Mouse (Mus musculus): ENCODE measurements around the gene Tspan5. TPM values are rescaled to one million over a fixed set of nuclear protein-coding genes. Genes with fewer than 3 reads are reported as not detected.
A peak's percentile ranks its signal among the peaks of the same experiment; 100 is the strongest.

Gene Tspan5
- 18.0 and 25.5 TPM in 2 replicates for total RNA-seq (2017)

GRCm38 (mm10) chr3:138741649-138742565 lies at the start of gene Tspan5:
Gene Tspan5 (plus strand): TSS chr3:138742195.
- ATAC-seq (replicated peaks; ENCODE audit: low read depth, poor library complexity, severe bottlenecking): peak; percentile 13; the same call in 1 of the 2 replicates

- no peak for ATAC-seq (replicated peaks; ENCODE audit: low read depth, poor library complexity, severe bottlenecking)
Observed at GRCm38 (mm10) chr3:138692302-138692701, 49.7 kb upstream of the Tspan5 start.

GRCm38 (mm10) chr3:138703399-138703798 lies 38.6 kb upstream of the Tspan5 start:
- ATAC-seq (replicated peaks; ENCODE audit: low read depth, poor library complexity, severe bottlenecking): peak; percentile 36

- ATAC-seq (replicated peaks; ENCODE audit: low read depth, poor library complexity, severe bottlenecking): peak; percentile 74
Observed at GRCm38 (mm10) chr3:138704469-138704868, 37.5 kb upstream of the Tspan5 start.

GRCm38 (mm10) chr3:138705875-138706274 lies 36.1 kb upstream of the Tspan5 start:
- no peak for ATAC-seq (replicated peaks; ENCODE audit: low read depth, poor library complexity, severe bottlenecking)

- ATAC-seq (replicated peaks; ENCODE audit: low read depth, poor library complexity, severe bottlenecking): 0 out of 2 replicates have a peak, but pooled peaks have one; percentile 25
Observed at GRCm38 (mm10) chr3:138709183-138709582, 32.8 kb upstream of the Tspan5 start.

GRCm38 (mm10) chr3:138711971-138712370 lies 30.0 kb upstream of the Tspan5 start:
- no peak for ATAC-seq (replicated peaks; ENCODE audit: low read depth, poor library complexity, severe bottlenecking)

- ATAC-seq (replicated peaks; ENCODE audit: low read depth, poor library complexity, severe bottlenecking): no peak
Observed at GRCm38 (mm10) chr3:138712452-138713140, 29.4 kb upstream of the Tspan5 start.

GRCm38 (mm10) chr3:138713141-138713540 lies 28.9 kb upstream of the Tspan5 start:
- ATAC-seq (replicated peaks; ENCODE audit: low read depth, poor library complexity, severe bottlenecking): no peak

GRCm38 (mm10) chr3:138714788-138715187 lies 27.2 kb upstream of the Tspan5 start:
- no peak for ATAC-seq (replicated peaks; ENCODE audit: low read depth, poor library complexity, severe bottlenecking)

GRCm38 (mm10) chr3:138715212-138715611 lies 26.8 kb upstream of the Tspan5 start:
- no peak for ATAC-seq (replicated peaks; ENCODE audit: low read depth, poor library complexity, severe bottlenecking)

- ATAC-seq (replicated peaks; ENCODE audit: low read depth, poor library complexity, severe bottlenecking): no peak
Observed at GRCm38 (mm10) chr3:138717040-138717439, 25.0 kb upstream of the Tspan5 start.

- ATAC-seq (replicated peaks; ENCODE audit: low read depth, poor library complexity, severe bottlenecking): no peak
Observed at GRCm38 (mm10) chr3:138722152-138722551, 19.8 kb upstream of the Tspan5 start.

- ATAC-seq (replicated peaks; ENCODE audit: low read depth, poor library complexity, severe bottlenecking): no peak
Observed at GRCm38 (mm10) chr3:138727571-138727970, 14.4 kb upstream of the Tspan5 start.

- no peak for ATAC-seq (replicated peaks; ENCODE audit: low read depth, poor library complexity, severe bottlenecking)
Observed at GRCm38 (mm10) chr3:138728840-138729239, 13.2 kb upstream of the Tspan5 start.

GRCm38 (mm10) chr3:138730812-138731211 lies 11.2 kb upstream of the Tspan5 start:
- 0 out of 2 replicates have a peak, but pooled peaks have one; percentile 11 for ATAC-seq (replicated peaks; ENCODE audit: low read depth, poor library complexity, severe bottlenecking)

GRCm38 (mm10) chr3:138735760-138736159 lies 6.2 kb upstream of the Tspan5 start:
- no peak for ATAC-seq (replicated peaks; ENCODE audit: low read depth, poor library complexity, severe bottlenecking)

- ATAC-seq (replicated peaks; ENCODE audit: low read depth, poor library complexity, severe bottlenecking): no peak
Observed at GRCm38 (mm10) chr3:138739150-138739700, 2.8 kb upstream of the Tspan5 start.

- no peak for ATAC-seq (replicated peaks; ENCODE audit: low read depth, poor library complexity, severe bottlenecking)
Observed at GRCm38 (mm10) chr3:138740291-138740690, 1.7 kb upstream of the Tspan5 start.

- peak; percentile 30 for ATAC-seq (replicated peaks; ENCODE audit: low read depth, poor library complexity, severe bottlenecking)
Observed at GRCm38 (mm10) chr3:138740843-138741540, 1.0 kb upstream of the Tspan5 start.

All from common myeloid progenitor, adult 5-6 weeks (primary cell).